Mouse (Mus musculus): ENCODE data around the gene Ddrgk1. TPM values are rescaled to one million over a fixed set of nuclear protein-coding genes. Genes with fewer than 3 reads are reported as not detected.
A peak's percentile ranks its signal among the peaks of the same experiment; 100 is the strongest.
"Not testable (repeated sequence)": the region's sequence is repeated elsewhere in the genome, so short reads cannot be mapped to it uniquely, and the experiment has no call there.

Gene Ddrgk1
- polyA plus RNA-seq, 1 experiment from 2014 or later: 58.0 TPM

DNA sequence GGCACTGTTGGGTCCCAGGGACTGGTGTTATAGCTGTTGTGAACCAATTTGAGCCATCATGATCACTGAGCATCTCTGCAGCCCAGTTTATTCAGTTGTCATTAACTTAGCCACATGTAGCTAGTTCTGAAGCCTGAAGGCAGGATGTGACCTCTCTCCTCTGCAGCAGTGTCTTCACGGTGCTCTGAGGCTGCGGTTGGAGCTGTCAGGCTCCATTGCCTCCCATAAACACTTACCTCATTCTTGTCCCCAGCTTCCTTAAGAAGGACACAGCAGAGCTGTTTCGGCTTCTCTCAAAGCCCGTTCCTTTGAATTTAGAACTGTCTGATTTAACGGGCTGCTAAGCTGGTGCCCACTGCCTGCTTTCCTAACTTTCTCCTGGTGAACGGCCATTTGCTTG lies 15.4 kb upstream of the Ddrgk1 start:
- WGBS: 92% methylated on average over 6 of the region's 6 CpGs
- Histone ChIP-seq H3K27me3 (no peaks in the 10 kb centered on the region), H3K9me3 (replicated peaks) (no peaks in the 10 kb centered on the region), H3K27ac (no peak overlapping the region), H3K36me3 (peaks cover 96% of the 10 kb centered on the region), H3K4me3 (no peak overlapping the region), H3K4me1 (no peaks in the 10 kb centered on the region), H3K4me2 (replicated peaks) (no peak overlapping the region), H3K9ac (no peak overlapping the region)
- ATAC-seq (ENCODE audit: low FRiP score): no peak

DNA sequence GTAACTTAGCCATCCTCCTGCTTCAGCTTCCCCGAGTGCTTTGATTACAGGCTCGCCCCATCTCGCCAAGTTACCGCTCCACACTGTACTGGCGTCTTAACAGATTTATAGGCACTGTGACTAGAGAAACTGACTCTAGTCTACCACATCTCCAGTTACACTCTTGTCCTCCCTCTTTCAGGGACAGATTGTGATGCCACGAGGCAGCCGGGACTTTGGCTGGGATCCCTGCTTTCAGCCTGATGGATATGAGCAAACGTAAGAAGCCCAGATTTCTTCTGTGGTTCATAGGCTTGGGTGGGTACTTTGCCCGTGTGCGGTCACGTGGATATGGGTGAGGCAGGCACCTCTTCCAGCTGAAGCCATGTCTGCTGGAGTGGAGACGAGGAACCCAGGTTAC lies 14.7 kb upstream of the Ddrgk1 start:
- Histone ChIP-seq H3K36me3 (peaks cover 96% of the 10 kb centered on the region), H3K4me1 (no peaks in the 10 kb centered on the region), H3K4me3 (no peak overlapping the region), H3K9ac (no peak overlapping the region), H3K27me3 (no peaks in the 10 kb centered on the region), H3K9me3 (replicated peaks) (no peaks in the 10 kb centered on the region), H3K27ac (no peak overlapping the region), H3K4me2 (replicated peaks) (no peak overlapping the region)
- 95% methylated on average over 12 of the region's 12 CpGs for WGBS
- no peak for ATAC-seq (ENCODE audit: low FRiP score)

DNA sequence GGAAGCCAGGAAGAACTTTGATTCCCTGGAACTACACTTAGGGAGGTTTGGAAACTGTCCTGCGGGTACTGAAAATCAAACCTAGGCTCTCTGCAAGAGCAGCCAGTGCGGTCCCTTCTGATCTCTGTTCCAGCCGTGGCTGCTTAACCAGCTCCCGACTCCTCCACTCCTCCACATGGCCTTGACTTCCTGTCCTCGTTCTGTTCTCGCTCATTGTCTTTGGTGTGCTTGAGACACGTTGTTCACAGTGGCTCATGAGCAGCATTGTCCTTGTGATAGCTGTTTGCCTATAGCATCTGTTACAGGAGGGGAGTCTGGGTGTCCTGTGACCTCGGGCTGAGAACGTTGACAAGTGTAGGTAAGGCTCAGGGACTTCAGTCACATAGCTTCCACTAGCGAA lies 12.8 kb upstream of the Ddrgk1 start:
- Histone ChIP-seq H3K36me3 (peaks cover 96% of the 10 kb centered on the region), H3K4me2 (replicated peaks) (no peak overlapping the region), H3K27ac (no peak overlapping the region), H3K27me3 (no peaks in the 10 kb centered on the region), H3K4me1 (no peaks in the 10 kb centered on the region), H3K9ac (no peak overlapping the region), H3K4me3 (no peak overlapping the region), H3K9me3 (replicated peaks) (no peaks in the 10 kb centered on the region)
- no peak for ATAC-seq (ENCODE audit: low FRiP score)
- 90% methylated on average over 10 of the region's 10 CpGs for WGBS

DNA sequence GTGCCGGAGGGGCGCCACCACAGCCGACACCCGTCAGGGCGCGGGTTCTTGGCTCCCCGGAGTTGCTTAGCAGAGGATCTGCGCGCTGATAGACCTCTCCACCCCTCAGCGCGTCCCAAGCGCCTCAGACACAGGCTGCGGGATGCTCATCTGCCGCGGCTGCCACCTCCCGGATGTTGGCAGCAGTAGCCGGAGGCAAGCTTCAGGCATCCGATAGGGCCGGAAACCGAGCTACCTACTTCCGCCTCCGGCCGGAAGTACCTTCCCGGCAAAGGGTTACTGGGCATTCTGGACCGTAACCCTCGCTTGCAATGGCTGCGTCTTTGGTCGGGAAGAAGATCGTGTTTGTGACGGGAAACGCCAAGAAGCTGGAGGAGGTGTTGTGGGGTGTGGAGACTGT lies 3.1 kb upstream of the Ddrgk1 start, which contains the start of gene Itpa:
Gene Itpa (plus strand): TSS at position 52 of the 400 bp plus-strand sequence.
- Histone ChIP-seq H3K27ac (peak within 1 kb of the TSS; percentile 85), H3K9me3 (replicated peaks) (no peaks in the 10 kb centered on the region), H3K9ac (peak within 1 kb of the TSS; percentile 79), H3K4me2 (replicated peaks) (peak within 1 kb of the TSS; percentile 92), H3K27me3 (no peaks in the 10 kb centered on the region), H3K4me3 (peak within 1 kb of the TSS; percentile 71), H3K36me3 (peaks cover 18% of the 10 kb centered on the region), H3K4me1 (peaks cover 27% of the 10 kb centered on the region)
- WGBS: 1% methylated on average over 31 of the region's 31 CpGs
- ATAC-seq (ENCODE audit: low FRiP score): peak; percentile 70

DNA sequence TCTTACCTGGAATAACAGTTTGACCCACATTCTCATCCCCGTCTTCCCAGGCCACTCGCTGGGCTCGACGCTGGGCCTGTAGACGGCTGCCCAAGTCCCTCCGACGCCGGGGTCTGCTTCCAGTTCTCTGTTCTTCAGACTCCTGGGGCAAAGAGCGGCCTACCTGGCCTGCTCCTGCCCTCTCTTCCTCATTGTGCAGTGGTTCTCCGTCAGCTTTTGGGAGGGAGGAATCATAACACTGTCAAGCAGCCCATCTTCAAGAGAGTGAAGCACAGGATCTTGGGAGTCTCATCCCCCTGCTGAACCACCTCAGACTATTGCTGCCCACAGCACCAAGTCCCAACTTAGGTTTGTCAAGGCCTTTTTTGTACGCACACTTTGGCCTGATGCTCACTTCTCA lies 1.1 kb downstream of the Ddrgk1 start:
- H3K4me3 ChIP-seq: peak overlapping the region; percentile 55; the same call in 1 of the 2 replicates
- H3K27me3 ChIP-seq: no peaks in the 10 kb centered on the region
- no peaks in the 10 kb centered on the region for H3K9me3 ChIP-seq (replicated peaks)
- H3K4me2 ChIP-seq (replicated peaks): peak overlapping the region; percentile 70
- H3K9ac ChIP-seq: peak overlapping the region; percentile 79
- WGBS: 90% methylated on average over 11 of the region's 11 CpGs
- no peak for ATAC-seq (ENCODE audit: low FRiP score)
- no peak overlapping the region for H3K27ac ChIP-seq
- peaks cover 28% of the 10 kb centered on the region for H3K36me3 ChIP-seq
- peaks cover 22% of the 10 kb centered on the region for H3K4me1 ChIP-seq

DNA sequence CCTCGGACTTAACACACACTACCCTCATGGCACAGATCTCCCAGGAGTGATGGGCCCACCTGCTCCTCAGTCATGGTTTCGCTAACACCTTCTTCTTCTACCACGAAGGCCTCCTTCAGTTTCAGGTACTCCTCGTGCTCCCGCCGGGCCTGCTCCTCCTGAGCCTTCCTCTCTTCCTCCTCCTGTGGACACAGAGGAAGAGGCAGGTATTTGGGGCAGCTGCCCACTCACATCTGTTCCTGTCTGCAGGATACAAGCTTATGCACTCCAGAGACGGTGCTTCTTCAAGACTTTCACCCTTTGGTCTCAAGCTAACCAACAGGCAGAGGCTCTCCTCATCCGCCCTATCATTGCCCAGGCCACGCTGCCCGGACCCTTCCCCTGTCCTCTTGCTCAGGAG lies 5.9 kb downstream of the Ddrgk1 start:
- no peak for ATAC-seq (ENCODE audit: low FRiP score)
- no peak overlapping the region for H3K4me3 ChIP-seq
- no peaks in the 10 kb centered on the region for H3K9me3 ChIP-seq (replicated peaks)
- H3K27me3 ChIP-seq: no peaks in the 10 kb centered on the region
- peaks cover 74% of the 10 kb centered on the region for H3K36me3 ChIP-seq
- WGBS: 95% methylated on average over 10 of the region's 10 CpGs
- H3K27ac ChIP-seq: no peak overlapping the region
- no peak overlapping the region for H3K9ac ChIP-seq
- no peak overlapping the region for H3K4me2 ChIP-seq (replicated peaks)
- peaks cover 11% of the 10 kb centered on the region for H3K4me1 ChIP-seq

DNA sequence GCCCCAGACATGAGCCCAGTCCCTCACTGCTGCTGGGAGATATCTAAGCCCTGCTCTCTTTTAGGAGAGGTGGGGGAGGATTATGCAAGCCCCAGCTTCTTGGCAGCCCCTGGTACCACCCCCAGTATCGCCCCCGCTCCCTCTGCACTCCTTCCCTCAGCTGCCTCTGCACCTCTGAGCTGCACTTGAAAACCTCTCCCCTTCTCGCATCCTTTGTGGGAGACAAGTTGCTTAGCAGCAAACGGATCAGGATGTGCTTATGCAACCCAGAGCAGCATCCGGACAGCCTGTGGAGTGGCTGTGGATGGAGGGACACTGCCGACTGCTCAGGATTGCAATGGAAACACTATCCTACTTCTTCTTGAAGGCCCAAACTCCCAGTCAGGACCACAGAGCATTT lies 6.9 kb downstream of the Ddrgk1 start:
- Histone ChIP-seq H3K27ac (no peak overlapping the region), H3K4me3 (no peak overlapping the region), H3K4me1 (peaks cover under 1% of the 10 kb centered on the region; the same call in 1 of the 2 replicates), H3K9me3 (replicated peaks) (no peaks in the 10 kb centered on the region), H3K9ac (no peak overlapping the region), H3K36me3 (peaks cover 84% of the 10 kb centered on the region), H3K27me3 (no peaks in the 10 kb centered on the region), H3K4me2 (replicated peaks) (no peak overlapping the region)
- WGBS: 86% methylated on average over 6 of the region's 6 CpGs
- ATAC-seq (ENCODE audit: low FRiP score): no peak

DNA sequence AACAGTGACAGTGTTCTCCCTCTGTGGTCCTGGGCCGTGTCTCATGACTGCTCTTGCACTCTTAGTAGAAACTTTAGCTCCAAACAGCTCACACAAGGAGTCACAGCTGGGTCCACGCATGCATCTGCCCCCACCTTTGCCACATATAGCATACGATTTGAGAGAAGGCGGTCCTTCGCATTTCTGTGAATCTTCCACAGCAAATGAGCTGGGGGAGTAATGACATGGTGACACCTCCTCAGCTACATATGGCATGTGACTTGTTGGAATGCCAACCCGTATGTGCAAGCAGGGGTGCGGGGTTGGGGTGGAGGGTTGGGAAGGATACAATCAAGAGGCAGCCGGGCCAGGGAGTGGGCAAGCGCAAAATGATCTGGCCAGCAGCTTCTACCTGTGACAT lies 7.9 kb downstream of the Ddrgk1 start:
- Histone ChIP-seq H3K9me3 (replicated peaks) (no peaks in the 10 kb centered on the region), H3K4me3 (no peak overlapping the region), H3K27me3 (no peaks in the 10 kb centered on the region), H3K9ac (no peak overlapping the region), H3K27ac (no peak overlapping the region), H3K36me3 (peaks cover 81% of the 10 kb centered on the region), H3K4me2 (replicated peaks) (no peak overlapping the region), H3K4me1 (no peaks in the 10 kb centered on the region)
- WGBS: 95% methylated on average over 9 of the region's 9 CpGs
- ATAC-seq (ENCODE audit: low FRiP score): no peak

DNA sequence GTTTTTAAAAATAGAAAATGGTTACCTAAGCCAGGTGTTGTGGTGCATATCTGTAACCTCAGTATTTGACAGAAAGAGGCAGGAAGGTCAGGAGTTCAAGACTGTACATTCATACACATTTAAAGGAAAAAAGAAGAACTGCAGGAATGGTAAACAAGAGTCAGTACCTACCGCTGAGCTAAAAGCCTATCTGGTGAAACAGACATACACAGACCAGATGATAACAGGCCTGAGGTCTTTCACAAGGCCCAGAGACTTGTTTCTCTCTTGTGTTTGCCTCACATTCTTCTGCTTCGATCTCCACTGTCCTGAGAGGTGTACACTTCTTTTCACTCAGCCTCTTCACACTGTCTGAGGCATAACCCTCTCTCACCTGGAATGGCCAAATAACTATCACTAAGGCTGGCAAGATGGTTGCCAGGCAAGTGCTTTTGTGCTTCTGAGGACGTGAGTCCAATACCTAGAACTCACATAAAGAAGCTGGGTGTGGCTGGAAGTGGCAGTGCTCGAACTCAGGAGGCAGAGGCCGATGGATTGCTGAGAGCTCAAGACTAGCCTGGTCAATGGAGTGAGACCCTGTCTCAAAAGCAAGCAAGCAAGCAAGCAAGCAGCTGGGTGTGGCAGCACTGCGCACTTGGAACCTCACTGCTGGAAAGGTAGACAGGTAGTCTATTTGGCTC lies 8.7 kb downstream of the Ddrgk1 start:
- H3K27ac ChIP-seq: no peak overlapping the region
- H3K4me2 ChIP-seq (replicated peaks): no peak overlapping the region
- no peak overlapping the region for H3K9ac ChIP-seq
- WGBS: 88% methylated on average over 6 of the region's 6 CpGs
- ATAC-seq (ENCODE audit: low FRiP score): no peak
- no peak overlapping the region for H3K4me3 ChIP-seq
- no peaks in the 10 kb centered on the region for H3K27me3 ChIP-seq
- H3K4me1 ChIP-seq: no peaks in the 10 kb centered on the region
- peaks cover 76% of the 10 kb centered on the region for H3K36me3 ChIP-seq
- H3K9me3 ChIP-seq (replicated peaks): no peaks in the 10 kb centered on the region

DNA sequence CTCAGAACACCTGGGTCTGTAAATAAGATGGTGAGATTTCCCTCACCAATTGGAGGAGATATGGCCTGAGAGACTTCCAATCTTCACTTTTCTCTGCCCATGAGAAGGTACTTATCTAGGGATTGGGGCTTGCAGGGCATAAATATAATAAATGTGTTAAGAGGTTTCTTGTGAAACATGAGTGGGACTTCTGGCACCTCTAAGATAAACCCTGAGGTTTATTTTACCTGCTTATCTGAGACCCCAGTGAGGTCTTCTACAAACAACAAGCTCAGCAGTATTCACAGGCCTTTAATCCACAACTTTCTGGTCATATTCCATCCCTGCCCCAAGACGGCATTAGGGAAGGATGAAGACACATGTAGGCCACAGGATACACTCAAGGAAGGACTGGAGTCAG lies 10.7 kb downstream of the Ddrgk1 start:
- Histone ChIP-seq H3K9ac (no peak overlapping the region), H3K4me1 (no peaks in the 10 kb centered on the region), H3K4me2 (replicated peaks) (no peak overlapping the region), H3K4me3 (no peak overlapping the region), H3K27me3 (no peaks in the 10 kb centered on the region), H3K27ac (no peak overlapping the region), H3K9me3 (replicated peaks) (no peaks in the 10 kb centered on the region), H3K36me3 (peaks cover 75% of the 10 kb centered on the region)
- WGBS: 88% methylated on average over 1 of the region's 1 CpGs
- ATAC-seq (ENCODE audit: low FRiP score): no peak

DNA sequence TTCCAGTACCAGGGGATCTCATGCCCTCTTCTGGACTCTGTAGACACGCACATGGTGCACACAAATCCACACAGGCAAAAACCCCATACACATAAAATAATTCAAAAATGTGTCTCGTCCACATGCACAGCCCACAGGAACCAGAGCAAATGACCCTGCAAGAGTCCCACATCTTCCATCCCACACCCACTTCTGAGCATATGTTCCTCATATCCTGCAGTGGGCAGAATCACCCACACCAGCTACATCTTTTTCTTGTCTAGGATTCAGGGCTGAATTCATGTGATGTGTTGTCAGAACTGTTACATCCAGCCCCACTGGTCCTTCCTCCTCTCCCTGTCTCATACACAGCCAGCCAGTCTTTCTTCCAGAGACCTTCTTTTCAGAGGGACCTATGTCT lies 11.2 kb downstream of the Ddrgk1 start:
- Histone ChIP-seq H3K27ac (no peak overlapping the region), H3K27me3 (no peaks in the 10 kb centered on the region), H3K4me2 (replicated peaks) (no peak overlapping the region), H3K4me3 (no peak overlapping the region), H3K36me3 (peaks cover 70% of the 10 kb centered on the region), H3K9me3 (replicated peaks) (no peaks in the 10 kb centered on the region), H3K4me1 (no peaks in the 10 kb centered on the region), H3K9ac (no peak overlapping the region)
- no peak for ATAC-seq (ENCODE audit: low FRiP score)
- WGBS: 96% methylated on average over 2 of the region's 2 CpGs

DNA sequence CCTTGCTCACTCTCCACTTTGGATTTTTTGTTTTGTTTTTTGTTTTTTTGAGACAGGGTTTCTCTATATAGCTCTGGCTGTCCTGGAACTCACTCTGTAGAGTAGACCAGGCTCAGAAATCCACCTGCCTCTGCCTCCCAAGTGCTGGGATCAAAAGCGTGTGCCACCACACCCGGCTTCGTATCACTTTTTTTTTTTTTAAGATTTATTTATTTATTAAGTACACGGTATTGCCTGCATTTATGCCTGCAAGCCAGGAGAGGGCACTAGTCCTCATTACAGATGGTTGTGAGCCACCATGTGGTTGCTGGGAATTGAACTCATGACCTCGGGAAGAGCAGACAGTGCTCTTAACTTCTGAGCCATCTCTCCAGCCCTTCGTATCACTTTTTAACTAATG lies 15.4 kb downstream of the Ddrgk1 start:
- not testable (repeated sequence) for H3K4me3 ChIP-seq; ATAC-seq (ENCODE audit: low FRiP score)

DNA sequence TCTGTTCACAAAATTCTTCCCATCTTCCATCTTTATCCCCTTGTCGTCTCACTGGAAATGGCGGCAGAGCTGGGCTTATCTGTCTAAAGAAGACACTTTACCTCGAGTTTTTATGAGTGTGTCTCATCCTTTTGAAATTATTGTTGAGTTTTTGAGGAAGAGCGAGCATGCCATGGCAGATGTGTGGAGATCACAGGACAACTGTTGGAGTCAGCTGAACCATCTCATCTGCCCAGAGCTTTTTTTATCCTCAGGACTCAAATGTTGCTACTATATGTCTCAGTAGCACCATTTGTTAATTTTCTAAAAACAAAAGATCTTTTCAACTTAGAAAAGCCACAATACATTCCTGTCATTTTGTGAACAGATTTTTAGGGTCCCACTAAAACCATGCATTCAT lies 19.3 kb downstream of the Ddrgk1 start:
- Histone ChIP-seq H3K4me1 (peaks cover 12% of the 10 kb centered on the region), H3K27me3 (peaks cover 9% of the 10 kb centered on the region; the same call in 1 of the 2 replicates), H3K4me2 (replicated peaks) (no peak overlapping the region), H3K9me3 (replicated peaks) (no peaks in the 10 kb centered on the region), H3K36me3 (peaks cover 9% of the 10 kb centered on the region), H3K27ac (no peak overlapping the region), H3K4me3 (no peak overlapping the region), H3K9ac (no peak overlapping the region)
- WGBS: 79% methylated on average over 4 of the region's 4 CpGs
- no peak for ATAC-seq (ENCODE audit: low FRiP score)

More for the DNA sequence above, 15.4 kb downstream of the Ddrgk1 start:
- not testable (repeated sequence) for H3K9ac ChIP-seq; H3K9me3 ChIP-seq (replicated peaks); H3K27ac ChIP-seq; H3K4me1 ChIP-seq; H3K4me2 ChIP-seq (replicated peaks); H3K27me3 ChIP-seq
- 79% methylated on average over 6 of the region's 6 CpGs for WGBS
- H3K36me3 ChIP-seq: peaks cover 34% of the 10 kb centered on the region
